Mouse (Mus musculus) spleen, postnatal 36 days (tissue): ENCODE measurements at regions not wholly inside any gene's neighbourhood (a gene's known extent, or its start where the extent isn't known, plus 50 kb on each side); places are given as distances from the start of the nearest gene placed in this dataset.
"Not testable (repeated sequence)": the region's sequence is repeated elsewhere in the genome, so short reads cannot be mapped to it uniquely, and the experiment has no call there.

Source experiments
- DNase-seq, 2 experiments: peaks; one replicate each; pipeline ENCODE4 v3.0.0; 2022; ENCODE audit warnings: low spot score in 2 of 2, mixed read lengths in 1 of 2

- no peak for DNase-seq
These were observed 50.3 kb upstream of the Arl4c start for GRCm38 (mm10) chr1:88752332-88752731.

- DNase-seq = no peak
These were observed 54.6 kb upstream of the Arl4c start for GRCm38 (mm10) chr1:88756658-88757057.

GRCm38 (mm10) chr1:88757162-88757561 is 55.1 kb upstream of the Arl4c start:
- DNase-seq = no peak

GRCm38 (mm10) chr1:88757746-88758145 is 55.7 kb upstream of the Arl4c start:
- DNase-seq = no peak

GRCm38 (mm10) chr1:88760643-88761042 is 58.6 kb upstream of the Arl4c start:
- DNase-seq = no peak

- no peak for DNase-seq
These were observed 59.1 kb upstream of the Arl4c start for GRCm38 (mm10) chr1:88761121-88761520.

GRCm38 (mm10) chr1:88763725-88764364 is 61.8 kb upstream of the Arl4c start:
- DNase-seq = no peak

- DNase-seq = no peak
These were observed 62.5 kb upstream of the Arl4c start for GRCm38 (mm10) chr1:88764478-88764877.

GRCm38 (mm10) chr1:88777009-88777408 is 75.0 kb upstream of the Arl4c start:
- DNase-seq = no peak

- no peak for DNase-seq
These were observed 78.2 kb upstream of the Arl4c start for GRCm38 (mm10) chr1:88780262-88780661.

GRCm38 (mm10) chr1:88783083-88783482 is 81.1 kb upstream of the Arl4c start:
- no peak for DNase-seq

- no peak for DNase-seq
These were observed 83.0 kb upstream of the Arl4c start for GRCm38 (mm10) chr1:88784866-88785620.

GRCm38 (mm10) chr1:88786066-88786465 is 84.0 kb upstream of the Arl4c start:
- DNase-seq = no peak

- no peak for DNase-seq
These were observed 88.7 kb upstream of the Arl4c start for GRCm38 (mm10) chr1:88790674-88791073.

GRCm38 (mm10) chr1:88794926-88795325 is 92.9 kb upstream of the Arl4c start:
- no peak for DNase-seq

GRCm38 (mm10) chr1:88798473-88798872 is 96.5 kb upstream of the Arl4c start:
- no peak for DNase-seq

- no peak for DNase-seq
These were observed 96.9 kb upstream of the Arl4c start for GRCm38 (mm10) chr1:88798874-88799273.

GRCm38 (mm10) chr1:88799343-88799742 is 97.3 kb upstream of the Arl4c start:
- no peak for DNase-seq

- DNase-seq = no peak
These were observed 97.8 kb upstream of the Arl4c start for GRCm38 (mm10) chr1:88799789-88800188.

- no peak for DNase-seq
These were observed 98.4 kb upstream of the Arl4c start for GRCm38 (mm10) chr1:88800411-88800810.

GRCm38 (mm10) chr1:88801151-88801550 is 99.1 kb upstream of the Arl4c start:
- DNase-seq = not testable (repeated sequence)

- no peak for DNase-seq
These were observed 104.9 kb upstream of the Arl4c start for GRCm38 (mm10) chr1:88806960-88807359.

- DNase-seq = no peak
These were observed 105.9 kb upstream of the Arl4c start for GRCm38 (mm10) chr1:88807901-88808300.
